Mouse (Mus musculus): ENCODE measurements around the gene Parva. TPM values are rescaled to one million over a fixed set of nuclear protein-coding genes. Genes with fewer than 3 reads are reported as not detected.
A peak's percentile ranks its signal among the peaks of the same experiment; 100 is the strongest.

Parva gene
- polyA plus RNA-seq, 1 experiment from 2014 or later, result 80.2 TPM

DNA sequence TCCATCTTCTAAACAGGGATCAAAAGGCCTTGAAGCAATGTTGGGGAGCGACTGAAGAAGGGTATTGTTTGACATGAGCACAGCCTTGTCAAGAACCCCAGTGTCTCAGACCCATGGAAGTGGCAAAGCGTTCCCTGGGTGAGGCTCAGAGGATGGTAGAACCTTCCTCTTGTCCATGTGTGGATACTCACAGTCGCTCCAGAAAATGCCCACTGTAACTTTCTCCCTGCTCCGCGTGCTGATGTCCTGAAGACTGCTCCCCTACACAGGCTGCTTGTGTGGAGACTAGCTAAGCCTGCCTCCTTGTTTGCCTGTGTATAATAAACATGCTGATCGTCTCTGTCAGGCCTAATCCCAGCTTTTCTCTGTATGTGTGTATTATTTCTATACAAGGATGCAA, 27.1 kb downstream of the Parva start:
- no peak for ATAC-seq (replicated peaks; ENCODE audit: low FRiP score, low read depth)
- Histone ChIP-seq H3K27me3 (ENCODE audit: insufficient read depth, low read length) (no peaks in the 10 kb centered on the region), H3K9me3 (replicated peaks; ENCODE audit: low read length) (no peaks in the 10 kb centered on the region), H3K4me2 (ENCODE audit: low read length) (no peak overlapping the region), H3K9ac (ENCODE audit: low read depth, low read length) (no peak overlapping the region), H3K36me3 (ENCODE audit: insufficient read depth, low read length) (no peaks in the 10 kb centered on the region), H3K4me1 (replicated peaks; ENCODE audit: insufficient read depth, low read length) (peaks cover 16% of the 10 kb centered on the region), H3K4me3 (replicated peaks; ENCODE audit: low read depth, low read length) (no peak overlapping the region), H3K27ac (peak overlapping the region; percentile 52)
- WGBS, result 75% methylated on average over 6 of the region's 6 CpGs
- DNase-seq (ENCODE audit: low spot score), result no peak
- TF ChIP-seq CTCF (IDR thresholded peaks at IDR 0.05; ENCODE audit: low read depth), result no peak

DNA sequence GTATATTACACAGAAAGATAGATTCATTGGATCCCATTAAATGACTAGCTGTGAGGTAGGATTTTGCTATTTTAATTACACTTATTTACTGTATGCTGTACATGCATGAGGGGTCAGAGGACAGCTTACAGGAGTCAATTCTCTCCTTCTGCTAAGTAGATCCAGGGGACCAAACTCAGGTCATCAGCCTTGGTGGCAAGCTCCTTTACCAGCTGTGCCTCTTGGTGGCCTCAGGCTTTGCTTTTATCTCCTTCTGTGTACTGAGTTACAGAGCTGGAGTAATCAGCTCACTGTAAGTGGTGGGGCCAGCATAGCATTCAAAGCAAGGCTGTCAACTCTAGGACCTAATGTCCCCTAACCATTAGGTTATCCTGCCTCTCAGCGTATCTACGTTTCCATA, 27.6 kb downstream of the Parva start:
- Histone ChIP-seq H3K27me3 (ENCODE audit: insufficient read depth, low read length) (no peaks in the 10 kb centered on the region), H3K4me3 (replicated peaks; ENCODE audit: low read depth, low read length) (no peak overlapping the region), H3K36me3 (ENCODE audit: insufficient read depth, low read length) (no peaks in the 10 kb centered on the region), H3K4me1 (replicated peaks; ENCODE audit: insufficient read depth, low read length) (peaks cover 16% of the 10 kb centered on the region), H3K4me2 (ENCODE audit: low read length) (no peak overlapping the region), H3K9me3 (replicated peaks; ENCODE audit: low read length) (no peaks in the 10 kb centered on the region), H3K27ac (no peak overlapping the region), H3K9ac (ENCODE audit: low read depth, low read length) (no peak overlapping the region)
- ATAC-seq (replicated peaks; ENCODE audit: low FRiP score, low read depth) (no peak), DNase-seq (ENCODE audit: low spot score) (no peak)
- WGBS, result 79% methylated on average over 2 of the region's 2 CpGs
- no peak for TF ChIP-seq CTCF (IDR thresholded peaks at IDR 0.05; ENCODE audit: low read depth)

DNA sequence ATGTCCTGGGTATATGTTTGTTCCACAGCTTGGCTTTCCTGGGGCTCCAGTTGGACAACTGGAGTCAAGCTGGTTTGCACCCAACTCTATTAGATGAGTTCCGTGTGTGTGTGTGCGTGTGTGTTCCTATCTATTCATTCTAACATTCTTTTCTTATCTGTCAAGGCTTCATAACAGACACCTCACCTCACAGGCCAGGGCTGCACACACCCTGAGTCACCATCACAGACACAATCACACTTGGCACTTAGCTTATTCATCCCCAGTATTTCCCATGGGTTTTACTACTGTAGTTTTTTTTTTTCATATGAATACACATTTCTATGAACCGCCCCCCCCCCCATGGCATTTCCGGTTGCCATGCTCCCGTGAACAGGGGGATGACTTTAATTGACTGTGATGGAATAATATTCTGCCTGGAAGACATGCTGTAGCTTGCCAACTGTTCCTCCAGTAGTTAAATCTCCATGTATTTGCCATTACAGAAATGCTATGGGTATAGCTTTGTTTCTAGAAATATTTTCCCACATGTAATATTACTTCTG, 28.3 kb downstream of the Parva start:
- no peak for TF ChIP-seq CTCF (IDR thresholded peaks at IDR 0.05; ENCODE audit: low read depth)
- WGBS, result 73% methylated on average over 5 of the region's 5 CpGs
- H3K4me1 ChIP-seq (replicated peaks; ENCODE audit: insufficient read depth, low read length), result peaks cover 16% of the 10 kb centered on the region
- H3K9me3 ChIP-seq (replicated peaks; ENCODE audit: low read length), result no peaks in the 10 kb centered on the region
- DNase-seq (ENCODE audit: low spot score), result no peak
- no peak overlapping the region for H3K9ac ChIP-seq (ENCODE audit: low read depth, low read length)
- no peak for ATAC-seq (replicated peaks; ENCODE audit: low FRiP score, low read depth)
- H3K4me2 ChIP-seq (ENCODE audit: low read length), result no peak overlapping the region
- no peaks in the 10 kb centered on the region for H3K27me3 ChIP-seq (ENCODE audit: insufficient read depth, low read length)
- no peak overlapping the region for H3K27ac ChIP-seq
- no peak overlapping the region for H3K4me3 ChIP-seq (replicated peaks; ENCODE audit: low read depth, low read length)
- no peaks in the 10 kb centered on the region for H3K36me3 ChIP-seq (ENCODE audit: insufficient read depth, low read length)

DNA sequence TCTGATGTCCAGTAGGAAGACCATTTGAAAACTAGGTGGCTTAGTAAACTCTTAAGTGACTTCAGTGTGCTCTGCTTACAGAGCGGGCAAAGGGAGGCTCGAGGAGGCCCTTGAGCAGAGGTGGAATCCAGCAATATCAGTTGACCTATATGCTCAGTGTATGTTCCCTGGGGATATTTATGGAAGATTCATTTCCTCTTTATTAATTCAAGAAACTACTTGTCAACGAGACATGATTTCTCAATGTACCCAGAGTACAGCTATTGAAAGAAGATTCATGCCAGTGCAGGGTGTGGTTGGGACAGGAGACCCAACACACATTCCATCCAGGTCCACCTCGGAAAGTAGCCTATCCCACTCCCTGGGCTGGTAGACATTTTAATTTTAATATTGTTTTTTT, 30.1 kb downstream of the Parva start:
- H3K4me3 ChIP-seq (replicated peaks; ENCODE audit: low read depth, low read length), result no peak overlapping the region
- no peak for TF ChIP-seq CTCF (IDR thresholded peaks at IDR 0.05; ENCODE audit: low read depth)
- no peaks in the 10 kb centered on the region for H3K27me3 ChIP-seq (ENCODE audit: insufficient read depth, low read length)
- no peak overlapping the region for H3K27ac ChIP-seq
- no peaks in the 10 kb centered on the region for H3K36me3 ChIP-seq (ENCODE audit: insufficient read depth, low read length)
- no peak overlapping the region for H3K4me2 ChIP-seq (ENCODE audit: low read length)
- peaks cover 21% of the 10 kb centered on the region for H3K4me1 ChIP-seq (replicated peaks; ENCODE audit: insufficient read depth, low read length)
- H3K9me3 ChIP-seq (replicated peaks; ENCODE audit: low read length), result no peaks in the 10 kb centered on the region
- WGBS, result 92% methylated on average over 4 of the region's 4 CpGs
- no peak overlapping the region for H3K9ac ChIP-seq (ENCODE audit: low read depth, low read length)
- ATAC-seq (replicated peaks; ENCODE audit: low FRiP score, low read depth) (no peak), DNase-seq (ENCODE audit: low spot score) (no peak)

DNA sequence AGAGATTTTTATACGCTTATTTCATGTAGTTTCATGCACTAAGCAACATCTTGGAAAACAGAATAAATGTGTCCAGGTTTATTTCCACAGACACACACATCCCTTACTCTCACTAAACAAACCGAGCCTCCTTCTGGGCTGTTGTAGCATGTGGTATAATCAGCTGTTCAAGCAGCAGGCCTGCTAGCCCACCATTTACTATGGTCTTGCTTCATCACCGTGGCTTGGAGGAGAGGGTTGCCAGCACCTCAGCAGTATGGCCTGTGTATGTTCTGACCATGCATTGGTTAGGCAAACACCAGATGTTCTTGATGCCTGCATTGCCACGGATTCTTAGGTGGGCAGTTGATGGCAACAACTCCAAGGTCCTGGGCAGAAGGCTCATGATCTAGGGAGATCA, 30.6 kb downstream of the Parva start:
- Histone ChIP-seq H3K4me2 (ENCODE audit: low read length) (no peak overlapping the region), H3K27me3 (ENCODE audit: insufficient read depth, low read length) (no peaks in the 10 kb centered on the region), H3K36me3 (ENCODE audit: insufficient read depth, low read length) (no peaks in the 10 kb centered on the region), H3K9ac (ENCODE audit: low read depth, low read length) (no peak overlapping the region), H3K9me3 (replicated peaks; ENCODE audit: low read length) (no peaks in the 10 kb centered on the region), H3K27ac (no peak overlapping the region), H3K4me1 (replicated peaks; ENCODE audit: insufficient read depth, low read length) (peaks cover 25% of the 10 kb centered on the region), H3K4me3 (replicated peaks; ENCODE audit: low read depth, low read length) (no peak overlapping the region)
- no peak for TF ChIP-seq CTCF (IDR thresholded peaks at IDR 0.05; ENCODE audit: low read depth)
- DNase-seq (ENCODE audit: low spot score) (no peak), ATAC-seq (replicated peaks; ENCODE audit: low FRiP score, low read depth) (no peak)
- 86% methylated on average over 4 of the region's 4 CpGs for WGBS

DNA sequence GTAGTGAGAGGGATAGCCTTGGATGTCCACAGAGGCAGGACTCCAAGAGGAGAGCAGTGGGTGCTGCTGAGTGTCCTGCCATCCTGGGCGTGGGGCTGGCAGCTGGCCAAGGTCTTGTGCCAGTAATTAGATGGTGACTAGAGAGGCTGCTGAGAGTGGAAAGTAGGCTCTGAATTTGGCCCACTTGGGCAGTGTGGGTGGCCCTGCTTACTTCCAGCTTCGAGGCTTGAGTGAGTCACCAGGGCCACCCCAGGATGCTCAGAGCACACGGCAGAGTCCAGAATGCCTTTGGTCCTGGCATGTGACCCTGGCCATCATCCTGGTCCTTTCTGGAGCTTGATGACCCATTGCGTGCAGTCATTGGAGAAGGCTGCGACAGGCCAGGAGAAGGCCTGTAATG, 31.1 kb downstream of the Parva start:
- no peak for TF ChIP-seq CTCF (IDR thresholded peaks at IDR 0.05; ENCODE audit: low read depth)
- H3K27me3 ChIP-seq (ENCODE audit: insufficient read depth, low read length), result no peaks in the 10 kb centered on the region
- no peaks in the 10 kb centered on the region for H3K9me3 ChIP-seq (replicated peaks; ENCODE audit: low read length)
- no peak overlapping the region for H3K4me3 ChIP-seq (replicated peaks; ENCODE audit: low read depth, low read length)
- H3K9ac ChIP-seq (ENCODE audit: low read depth, low read length), result no peak overlapping the region
- ATAC-seq (replicated peaks; ENCODE audit: low FRiP score, low read depth) (peak; percentile 34; the same call in 1 of the 2 replicates), DNase-seq (ENCODE audit: low spot score) (no peak)
- H3K4me1 ChIP-seq (replicated peaks; ENCODE audit: insufficient read depth, low read length), result peaks cover 25% of the 10 kb centered on the region
- no peaks in the 10 kb centered on the region for H3K36me3 ChIP-seq (ENCODE audit: insufficient read depth, low read length)
- no peak overlapping the region for H3K27ac ChIP-seq
- H3K4me2 ChIP-seq (ENCODE audit: low read length), result no peak overlapping the region
- 39% methylated on average over 5 of the region's 5 CpGs for WGBS

DNA sequence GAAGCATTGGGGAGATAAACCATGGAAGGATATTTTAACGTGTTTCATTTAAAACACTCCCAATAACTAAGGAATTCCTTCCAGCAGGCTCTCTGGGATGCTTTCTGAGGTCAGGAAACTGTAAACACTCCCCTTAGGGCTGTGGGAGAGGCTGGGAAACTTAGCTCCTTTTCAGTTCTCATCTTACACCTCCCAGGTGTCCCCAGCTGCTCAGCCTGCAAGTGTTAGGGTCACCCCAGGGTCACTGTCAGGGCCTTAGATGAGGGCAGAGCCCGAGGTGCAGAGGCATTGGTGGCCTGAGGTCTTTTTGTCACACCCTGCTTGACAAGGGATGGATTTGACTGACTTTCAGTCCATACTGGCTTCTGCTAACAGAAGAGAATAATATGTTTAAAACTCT, 35.8 kb downstream of the Parva start:
- 6% methylated on average over 2 of the region's 2 CpGs for WGBS
- H3K4me1 ChIP-seq (replicated peaks; ENCODE audit: insufficient read depth, low read length), result peaks cover 30% of the 10 kb centered on the region
- DNase-seq (ENCODE audit: low spot score) (peak; percentile 74), ATAC-seq (replicated peaks; ENCODE audit: low FRiP score, low read depth) (no peak; the same call in 1 of the 2 replicates)
- TF ChIP-seq CTCF (IDR thresholded peaks at IDR 0.05; ENCODE audit: low read depth), result no peak; the same call in 1 of the 2 replicates
- peak overlapping the region; percentile 62; the same call in 1 of the 2 replicates for H3K27ac ChIP-seq
- peaks cover 3% of the 10 kb centered on the region; the same call in 1 of the 2 replicates for H3K36me3 ChIP-seq (ENCODE audit: insufficient read depth, low read length)
- H3K9me3 ChIP-seq (replicated peaks; ENCODE audit: low read length), result no peaks in the 10 kb centered on the region
- H3K9ac ChIP-seq (ENCODE audit: low read depth, low read length), result no peak overlapping the region
- H3K4me3 ChIP-seq (replicated peaks; ENCODE audit: low read depth, low read length), result no peak overlapping the region
- H3K27me3 ChIP-seq (ENCODE audit: insufficient read depth, low read length), result no peaks in the 10 kb centered on the region
- H3K4me2 ChIP-seq (ENCODE audit: low read length), result no peak overlapping the region

Data from kidney, postnatal 0 days (tissue).